Mouse (Mus musculus) midbrain, embryonic 15.5 days (tissue): Measurements from ENCODE around the gene Prcd. TPM values are rescaled to one million over a fixed set of nuclear protein-coding genes. Genes with fewer than 3 reads are reported as not detected.
"Not testable (repeated sequence)": the region's sequence is repeated elsewhere in the genome, so short reads cannot be mapped to it uniquely, and the experiment has no call there.

Experiments used
- ATAC-seq: fragments of 200-750 bp; cut with Nextera tagmentation; replicated peaks from 2 replicates; pipeline ENCODE4 v1.8.0; 2017; ENCODE audit warnings: moderate TSS enrichment
- H3K27ac ChIP-seq: fragments of 300-500 bp; sonication (generic); 2 replicates; pipeline ENCODE4 v1.5.1; 2015; ENCODE audit warnings: mild to moderate bottlenecking, inconsistent platforms
- H3K27me3 ChIP-seq: fragments of 300-500 bp; sonication (generic); replicated peaks from 2 replicates; pipeline ENCODE4 v1.6.1; 2015; ENCODE audit warnings: inconsistent platforms
- H3K36me3 ChIP-seq: fragments of 300-500 bp; sonication (generic); replicated peaks from 2 replicates; pipeline ENCODE4 v1.6.1; 2015; ENCODE audit warnings: inconsistent platforms
- H3K4me1 ChIP-seq: fragments of 300-500 bp; sonication (generic); 2 replicates; pipeline ENCODE4 v1.6.1; 2015; ENCODE audit warnings: inconsistent platforms
- H3K4me2 ChIP-seq: fragments of 300-500 bp; sonication (generic); 2 replicates; pipeline ENCODE4 v1.6.1; 2015; ENCODE audit warnings: inconsistent platforms, mild to moderate bottlenecking, moderate library complexity
- H3K4me3 ChIP-seq: fragments of 300-500 bp; sonication (generic); 2 replicates; pipeline ENCODE4 v1.5.1; 2015; ENCODE audit warnings: mild to moderate bottlenecking, inconsistent platforms
- H3K9ac ChIP-seq: fragments of 300-500 bp; sonication (generic); 2 replicates; pipeline ENCODE4 v1.6.1; 2015; ENCODE audit warnings: mild to moderate bottlenecking, inconsistent platforms
- H3K9me3 ChIP-seq: fragments of 300-500 bp; sonication (generic); 2 replicates; pipeline ENCODE4 v1.6.1; 2016; ENCODE audit warnings: inconsistent platforms
- WGBS: fragments of 180-500 bp; shearing (Covaris S2); methylation state at CpG from one replicate; pipeline ENCODE4 v1.1.7; 2015; ENCODE audit warnings: mixed read lengths; 5-methylcytosine and 5-hydroxymethylcytosine counted together
- polyA plus RNA-seq: library from polyadenylated mRNA; unstranded; fragments of >200 nt; fragmentation: Nextera tagmentation; extraction: Ambion mirVana; gene quantifications from 2 replicates; pipeline ENCODE4 v1.2.1, GENCODE M21; 2015

The Prcd gene
- polyA plus RNA-seq, 1 experiment from 2014 or later, result 3.0 TPM

GRCm38 (mm10) chr11:116628712-116629111, 24.6 kb upstream of the Prcd start:
- Histone ChIP-seq H3K4me2 (no peak overlapping the region), H3K9me3 (no peaks in the 10 kb centered on the region), H3K4me3 (no peak overlapping the region), H3K27ac (no peak overlapping the region), H3K36me3 (no peaks in the 10 kb centered on the region), H3K4me1 (peaks cover 9% of the 10 kb centered on the region), H3K9ac (no peak overlapping the region), H3K27me3 (peaks cover 19% of the 10 kb centered on the region)
- WGBS, result 56% methylated on average over 9 of the region's 9 CpGs
- ATAC-seq, result peak; percentile 75

- Histone ChIP-seq H3K27ac (no peak overlapping the region), H3K4me3 (no peak overlapping the region), H3K36me3 (no peaks in the 10 kb centered on the region), H3K27me3 (peaks cover 11% of the 10 kb centered on the region; the same call in 1 of the 2 replicates), H3K4me1 (peaks cover 1% of the 10 kb centered on the region; the same call in 1 of the 2 replicates), H3K9me3 (no peaks in the 10 kb centered on the region), H3K9ac (no peak overlapping the region), H3K4me2 (no peak overlapping the region)
- ATAC-seq, result no peak
- WGBS, result 82% methylated on average over 6 of the region's 6 CpGs
Observed at GRCm38 (mm10) chr11:116629472-116629871, 23.9 kb upstream of the Prcd start.

- Histone ChIP-seq H3K4me2 (no peak overlapping the region), H3K27me3 (0 out of 2 replicates have a peak, but pooled peaks cover 2% of the 10 kb centered on the region), H3K36me3 (no peaks in the 10 kb centered on the region), H3K9me3 (no peaks in the 10 kb centered on the region), H3K9ac (no peak overlapping the region), H3K4me1 (no peaks in the 10 kb centered on the region), H3K4me3 (no peak overlapping the region), H3K27ac (no peak overlapping the region)
- no peak for ATAC-seq
- 58% methylated on average over 12 of the region's 12 CpGs for WGBS
Observed at GRCm38 (mm10) chr11:116630171-116630965, 23.0 kb upstream of the Prcd start.

GRCm38 (mm10) chr11:116632962-116633361, 20.4 kb upstream of the Prcd start:
- H3K27me3 ChIP-seq, result no peaks in the 10 kb centered on the region
- WGBS, result 57% methylated on average over 10 of the region's 10 CpGs
- ATAC-seq, result no peak
- no peak overlapping the region for H3K9ac ChIP-seq
- H3K4me1 ChIP-seq, result no peaks in the 10 kb centered on the region
- no peak overlapping the region for H3K27ac ChIP-seq
- no peak overlapping the region for H3K4me3 ChIP-seq
- no peaks in the 10 kb centered on the region for H3K36me3 ChIP-seq
- H3K4me2 ChIP-seq, result no peak overlapping the region
- H3K9me3 ChIP-seq, result no peaks in the 10 kb centered on the region

GRCm38 (mm10) chr11:116636607-116637006, 16.7 kb upstream of the Prcd start:
- WGBS, result 74% methylated on average over 8 of the region's 8 CpGs
- H3K4me1 ChIP-seq, H3K9me3 ChIP-seq, H3K27me3 ChIP-seq, ATAC-seq, H3K4me3 ChIP-seq, H3K9ac ChIP-seq, H3K27ac ChIP-seq, H3K4me2 ChIP-seq, H3K36me3 ChIP-seq: not testable (repeated sequence)

GRCm38 (mm10) chr11:116641168-116641567, 12.2 kb upstream of the Prcd start:
- Histone ChIP-seq H3K4me2 (no peak overlapping the region), H3K9me3 (no peaks in the 10 kb centered on the region), H3K27me3 (no peaks in the 10 kb centered on the region), H3K27ac (no peak overlapping the region), H3K4me1 (peaks cover 17% of the 10 kb centered on the region), H3K36me3 (no peaks in the 10 kb centered on the region), H3K4me3 (no peak overlapping the region), H3K9ac (no peak overlapping the region)
- ATAC-seq, result no peak
- 55% methylated on average over 5 of the region's 5 CpGs for WGBS

GRCm38 (mm10) chr11:116641731-116642130, 11.6 kb upstream of the Prcd start:
- WGBS, result 67% methylated on average over 3 of the region's 3 CpGs
- H3K9me3 ChIP-seq, result no peaks in the 10 kb centered on the region
- H3K4me1 ChIP-seq, result peaks cover 17% of the 10 kb centered on the region
- H3K27ac ChIP-seq, result no peak overlapping the region
- no peaks in the 10 kb centered on the region for H3K27me3 ChIP-seq
- H3K4me2 ChIP-seq, result no peak overlapping the region
- ATAC-seq, result no peak
- H3K4me3 ChIP-seq, result no peak overlapping the region
- no peak overlapping the region for H3K9ac ChIP-seq
- no peaks in the 10 kb centered on the region for H3K36me3 ChIP-seq

- Histone ChIP-seq H3K4me1 (peaks cover 17% of the 10 kb centered on the region), H3K4me2 (peak overlapping the region; percentile 46), H3K36me3 (no peaks in the 10 kb centered on the region), H3K27me3 (no peaks in the 10 kb centered on the region), H3K9me3 (no peaks in the 10 kb centered on the region), H3K27ac (peak overlapping the region; percentile 45; the same call in 1 of the 2 replicates), H3K9ac (0 out of 2 replicates have a peak overlapping the region, but pooled peaks have one; percentile 33), H3K4me3 (no peak overlapping the region)
- peak; percentile 69 for ATAC-seq
- 38% methylated on average over 14 of the region's 14 CpGs for WGBS
Observed at GRCm38 (mm10) chr11:116642681-116643578, 10.4 kb upstream of the Prcd start.

GRCm38 (mm10) chr11:116643579-116644224, 9.6 kb upstream of the Prcd start:
- Histone ChIP-seq H3K27ac (peak overlapping the region; percentile 45), H3K27me3 (no peaks in the 10 kb centered on the region), H3K4me1 (peaks cover 17% of the 10 kb centered on the region), H3K36me3 (no peaks in the 10 kb centered on the region), H3K9me3 (no peaks in the 10 kb centered on the region), H3K4me2 (peak overlapping the region; percentile 46), H3K9ac (0 out of 2 replicates have a peak overlapping the region, but pooled peaks have one; percentile 33), H3K4me3 (no peak overlapping the region)
- WGBS, result 3% methylated on average over 19 of the region's 19 CpGs
- ATAC-seq, result peak; percentile 57

- peak; percentile 24 for ATAC-seq
- no peak overlapping the region for H3K4me3 ChIP-seq
- no peaks in the 10 kb centered on the region for H3K36me3 ChIP-seq
- H3K4me2 ChIP-seq, result peak overlapping the region; percentile 46
- peak overlapping the region; percentile 45 for H3K27ac ChIP-seq
- no peaks in the 10 kb centered on the region for H3K27me3 ChIP-seq
- peaks cover 17% of the 10 kb centered on the region for H3K4me1 ChIP-seq
- H3K9me3 ChIP-seq, result no peaks in the 10 kb centered on the region
- H3K9ac ChIP-seq, result no peak overlapping the region
- WGBS, result 44% methylated on average over 21 of the region's 21 CpGs
Observed at GRCm38 (mm10) chr11:116644225-116645112, 8.9 kb upstream of the Prcd start.

- no peak overlapping the region for H3K27ac ChIP-seq
- H3K4me2 ChIP-seq, result no peak overlapping the region
- no peaks in the 10 kb centered on the region for H3K27me3 ChIP-seq
- no peak overlapping the region for H3K9ac ChIP-seq
- peaks cover 17% of the 10 kb centered on the region for H3K4me1 ChIP-seq
- ATAC-seq, result no peak
- 80% methylated on average over 8 of the region's 8 CpGs for WGBS
- no peak overlapping the region for H3K4me3 ChIP-seq
- H3K36me3 ChIP-seq, result no peaks in the 10 kb centered on the region
- no peaks in the 10 kb centered on the region for H3K9me3 ChIP-seq
Observed at GRCm38 (mm10) chr11:116645446-116646110, 7.8 kb upstream of the Prcd start.
